Mouse (Mus musculus): ENCODE measurements at regions not wholly inside any gene's neighbourhood (a gene's known extent, or its start where the extent isn't known, plus 50 kb on each side); places are given as distances from the start of the nearest gene placed in this dataset.

- no peak for TF ChIP-seq TCF12 (IDR thresholded peaks at IDR 0.05; ENCODE audit: low read depth, low read length)
- TF ChIP-seq POLR2A (IDR thresholded peaks at IDR 0.05; ENCODE audit: low read depth, low read length), result no peak
Observed at GRCm38 (mm10) chr1:159419301-159419965, 104.1 kb upstream of the Tnr start.
